Mouse (Mus musculus) limb, embryonic 15.5 days (tissue): ENCODE data around the gene Fam20a. TPM values are rescaled to one million over a fixed set of nuclear protein-coding genes. Genes with fewer than 3 reads are reported as not detected.

Experiments
- ATAC-seq: fragments of 200-750 bp; cut with Nextera tagmentation; 2 replicates; pipeline ENCODE4 v1.8.0; 2017; ENCODE audit warnings: low read depth, moderate TSS enrichment; ENCODE audit not compliant: insufficient number of reproducible peaks, low FRiP score, low TSS enrichment
- H3K27ac ChIP-seq: fragments of 300-500 bp; sonication (generic); 2 replicates; pipeline ENCODE4 v1.5.1; 2015; ENCODE audit warnings: moderate library complexity, mild to moderate bottlenecking, inconsistent platforms
- H3K27me3 ChIP-seq: fragments of 300-500 bp; sonication (generic); 2 replicates; pipeline ENCODE4 v1.6.1; 2015; ENCODE audit warnings: inconsistent platforms
- H3K36me3 ChIP-seq: fragments of 300-500 bp; sonication (generic); 2 replicates; pipeline ENCODE4 v1.6.1; 2015; ENCODE audit warnings: inconsistent platforms
- H3K4me1 ChIP-seq: fragments of 300-500 bp; sonication (generic); 2 replicates; pipeline ENCODE4 v1.6.1; 2015; ENCODE audit warnings: inconsistent platforms
- H3K4me2 ChIP-seq: fragments of 300-500 bp; sonication (generic); 2 replicates; pipeline ENCODE4 v1.6.1; 2015; ENCODE audit warnings: mild to moderate bottlenecking, inconsistent platforms
- H3K4me3 ChIP-seq: fragments of 300-500 bp; sonication (generic); 2 replicates; pipeline ENCODE4 v1.5.1; 2015; ENCODE audit warnings: mild to moderate bottlenecking, inconsistent platforms
- H3K9ac ChIP-seq: fragments of 300-500 bp; sonication (generic); 2 replicates; pipeline ENCODE4 v1.6.1; 2015; ENCODE audit warnings: inconsistent platforms
- H3K9me3 ChIP-seq: fragments of 300-500 bp; sonication (generic); 2 replicates; pipeline ENCODE4 v1.6.1; 2016; ENCODE audit warnings: inconsistent platforms
- WGBS: fragments of 180-500 bp; shearing (Covaris S2); methylation state at CpG from one replicate; pipeline ENCODE4 v1.1.7; 2015; 5-methylcytosine and 5-hydroxymethylcytosine counted together
- polyA plus RNA-seq: library from polyadenylated mRNA; unstranded; fragments of >200 nt; fragmentation: Nextera tagmentation; extraction: Ambion mirVana; gene quantifications from 2 replicates; pipeline ENCODE4 v1.2.1, GENCODE M21; 2015

Fam20a gene
- polyA plus RNA-seq, 1 experiment from 2014 or later, result 7.2 TPM

GRCm38 (mm10) chr11:109675208-109675607 is 46.9 kb downstream of the Fam20a start:
- no peaks in the 10 kb centered on the region for H3K27me3 ChIP-seq
- WGBS, result 76% methylated on average over 3 of the region's 3 CpGs
- no peak overlapping the region for H3K4me2 ChIP-seq
- peaks cover 13% of the 10 kb centered on the region for H3K4me1 ChIP-seq
- no peak overlapping the region for H3K9ac ChIP-seq
- no peaks in the 10 kb centered on the region for H3K9me3 ChIP-seq
- H3K27ac ChIP-seq, result no peak overlapping the region
- peaks cover 3% of the 10 kb centered on the region; the same call in 1 of the 2 replicates for H3K36me3 ChIP-seq
- no peak for ATAC-seq
- H3K4me3 ChIP-seq, result no peak overlapping the region

GRCm38 (mm10) chr11:109674542-109674941 is 47.5 kb downstream of the Fam20a start:
- no peaks in the 10 kb centered on the region for H3K9me3 ChIP-seq
- H3K4me2 ChIP-seq, result no peak overlapping the region
- peaks cover 13% of the 10 kb centered on the region for H3K4me1 ChIP-seq
- H3K27me3 ChIP-seq, result no peaks in the 10 kb centered on the region
- ATAC-seq, result no peak
- WGBS, result 81% methylated on average over 11 of the region's 11 CpGs
- H3K4me3 ChIP-seq, result no peak overlapping the region
- no peak overlapping the region for H3K9ac ChIP-seq
- peaks cover 9% of the 10 kb centered on the region for H3K36me3 ChIP-seq
- H3K27ac ChIP-seq, result no peak overlapping the region

DNA sequence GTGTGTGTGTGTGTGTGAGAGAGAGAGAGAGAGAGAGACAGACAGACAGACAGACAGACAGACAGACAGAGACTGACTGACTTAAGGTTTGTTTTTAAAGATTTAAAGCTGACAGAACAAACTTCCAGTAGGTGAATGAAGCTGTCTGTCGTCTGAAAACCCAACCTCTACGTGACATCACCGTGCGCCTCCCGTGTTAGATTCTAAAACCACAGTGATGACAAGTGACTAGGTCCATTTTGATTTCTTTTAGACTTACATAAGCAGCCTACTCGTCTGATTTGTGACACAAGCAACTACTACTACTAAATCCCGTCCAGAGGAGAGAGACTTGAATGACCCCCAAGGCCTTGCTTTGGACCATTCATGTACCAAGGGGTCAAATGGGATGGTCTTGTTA is 48.3 kb downstream of the Fam20a start:
- Histone ChIP-seq H3K27me3 (no peaks in the 10 kb centered on the region), H3K27ac (no peak overlapping the region), H3K4me3 (no peak overlapping the region), H3K4me1 (peaks cover 13% of the 10 kb centered on the region), H3K36me3 (peaks cover 9% of the 10 kb centered on the region), H3K9ac (no peak overlapping the region), H3K4me2 (no peak overlapping the region), H3K9me3 (no peaks in the 10 kb centered on the region)
- WGBS, result 79% methylated on average over 7 of the region's 7 CpGs
- no peak for ATAC-seq

DNA sequence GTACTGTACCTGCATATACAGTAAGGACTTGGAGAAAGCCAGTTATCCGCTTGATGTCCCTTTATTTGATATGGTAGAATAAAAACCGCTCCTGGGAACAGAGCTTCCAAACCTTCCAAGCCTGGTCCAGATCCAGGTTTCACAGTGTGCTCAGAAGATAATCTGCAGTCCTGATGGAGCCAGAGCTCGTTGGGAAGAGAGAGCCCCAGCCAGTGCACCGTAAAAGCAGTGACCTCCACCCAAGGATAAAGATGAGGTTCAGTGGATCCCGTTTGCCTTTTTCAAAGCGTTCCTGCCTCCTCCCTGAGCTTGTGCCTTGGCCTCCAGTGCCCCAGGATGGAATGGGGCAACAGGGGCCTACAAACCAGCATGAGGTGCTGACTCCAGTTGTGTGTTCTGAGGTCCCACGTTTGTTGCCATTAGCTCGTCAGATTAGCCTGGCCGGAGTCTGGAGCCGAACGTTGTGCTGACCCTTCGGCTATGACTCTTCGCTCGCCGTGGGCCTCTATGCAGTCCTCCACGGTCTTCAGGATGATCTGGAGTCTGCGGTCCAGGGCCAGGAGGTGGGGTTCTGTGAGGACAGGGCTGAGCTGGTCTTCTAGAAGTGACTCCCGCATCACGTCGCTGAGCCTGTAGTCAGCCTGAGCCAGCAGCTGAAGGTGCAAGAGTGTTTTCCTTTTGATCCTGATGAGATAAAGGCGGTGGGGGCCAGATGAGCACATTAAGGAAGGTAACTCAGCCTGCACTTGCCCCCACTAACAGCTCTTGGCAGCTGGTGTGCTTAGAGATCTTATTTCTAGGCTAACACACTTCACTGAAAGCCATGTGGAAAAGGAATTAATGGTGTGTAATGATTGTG is 49.0 kb downstream of the Fam20a start:
- Histone ChIP-seq H3K27me3 (no peaks in the 10 kb centered on the region), H3K9me3 (no peaks in the 10 kb centered on the region), H3K27ac (no peak overlapping the region), H3K4me3 (no peak overlapping the region), H3K36me3 (peaks cover 12% of the 10 kb centered on the region), H3K9ac (no peak overlapping the region), H3K4me2 (no peak overlapping the region), H3K4me1 (peaks cover 13% of the 10 kb centered on the region)
- 62% methylated on average over 21 of the region's 21 CpGs for WGBS
- no peak for ATAC-seq

DNA sequence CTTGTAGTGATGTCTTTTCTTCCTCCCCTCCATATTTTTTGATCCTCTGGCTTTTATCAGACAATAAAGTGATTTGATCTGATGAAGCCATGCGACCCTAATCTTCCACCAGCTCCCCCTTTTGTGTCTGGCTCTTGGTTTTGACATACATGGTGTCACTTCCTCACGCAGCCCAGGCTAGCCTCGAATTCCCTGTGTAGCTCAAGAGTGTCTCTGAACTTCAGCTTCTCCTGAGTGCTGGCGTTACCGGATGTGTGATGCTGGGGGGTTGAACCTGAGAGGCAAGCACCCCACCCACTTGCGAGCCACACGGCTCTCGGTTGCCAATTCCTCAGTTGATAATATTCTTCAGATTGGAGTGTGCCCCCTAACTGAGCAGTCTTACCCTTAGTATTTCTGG is 49.7 kb downstream of the Fam20a start:
- WGBS, result 87% methylated on average over 8 of the region's 8 CpGs
- H3K36me3 ChIP-seq, result peaks cover 19% of the 10 kb centered on the region
- H3K9ac ChIP-seq, result no peak overlapping the region
- H3K27ac ChIP-seq, result no peak overlapping the region
- no peaks in the 10 kb centered on the region for H3K9me3 ChIP-seq
- H3K27me3 ChIP-seq, result no peaks in the 10 kb centered on the region
- peaks cover 13% of the 10 kb centered on the region for H3K4me1 ChIP-seq
- H3K4me2 ChIP-seq, result no peak overlapping the region
- no peak for ATAC-seq
- H3K4me3 ChIP-seq, result no peak overlapping the region

DNA sequence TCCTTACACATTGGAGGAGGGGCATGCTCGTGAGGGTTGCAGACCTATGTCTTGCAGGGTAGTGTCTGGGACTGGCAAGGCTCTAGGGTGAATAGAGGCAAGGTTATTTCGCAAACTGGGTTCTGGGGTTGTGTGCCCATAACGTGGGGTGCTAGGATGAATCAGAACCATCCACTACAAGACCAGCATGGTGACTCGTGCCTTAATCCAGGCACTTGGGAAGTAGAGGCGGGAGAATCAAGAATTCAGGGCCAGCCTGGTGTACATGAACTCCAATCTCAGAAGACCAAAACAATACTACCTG is 50.1 kb downstream of the Fam20a start:
- no peak overlapping the region for H3K4me2 ChIP-seq
- no peaks in the 10 kb centered on the region for H3K9me3 ChIP-seq
- H3K36me3 ChIP-seq, result peaks cover 24% of the 10 kb centered on the region
- ATAC-seq, result no peak
- 0 out of 2 replicates have a peak overlapping the region, but pooled peaks have one; percentile 66 for H3K27ac ChIP-seq
- 84% methylated on average over 5 of the region's 5 CpGs for WGBS
- peaks cover 13% of the 10 kb centered on the region for H3K4me1 ChIP-seq
- H3K9ac ChIP-seq, result no peak overlapping the region
- H3K4me3 ChIP-seq, result no peak overlapping the region
- H3K27me3 ChIP-seq, result no peaks in the 10 kb centered on the region

DNA sequence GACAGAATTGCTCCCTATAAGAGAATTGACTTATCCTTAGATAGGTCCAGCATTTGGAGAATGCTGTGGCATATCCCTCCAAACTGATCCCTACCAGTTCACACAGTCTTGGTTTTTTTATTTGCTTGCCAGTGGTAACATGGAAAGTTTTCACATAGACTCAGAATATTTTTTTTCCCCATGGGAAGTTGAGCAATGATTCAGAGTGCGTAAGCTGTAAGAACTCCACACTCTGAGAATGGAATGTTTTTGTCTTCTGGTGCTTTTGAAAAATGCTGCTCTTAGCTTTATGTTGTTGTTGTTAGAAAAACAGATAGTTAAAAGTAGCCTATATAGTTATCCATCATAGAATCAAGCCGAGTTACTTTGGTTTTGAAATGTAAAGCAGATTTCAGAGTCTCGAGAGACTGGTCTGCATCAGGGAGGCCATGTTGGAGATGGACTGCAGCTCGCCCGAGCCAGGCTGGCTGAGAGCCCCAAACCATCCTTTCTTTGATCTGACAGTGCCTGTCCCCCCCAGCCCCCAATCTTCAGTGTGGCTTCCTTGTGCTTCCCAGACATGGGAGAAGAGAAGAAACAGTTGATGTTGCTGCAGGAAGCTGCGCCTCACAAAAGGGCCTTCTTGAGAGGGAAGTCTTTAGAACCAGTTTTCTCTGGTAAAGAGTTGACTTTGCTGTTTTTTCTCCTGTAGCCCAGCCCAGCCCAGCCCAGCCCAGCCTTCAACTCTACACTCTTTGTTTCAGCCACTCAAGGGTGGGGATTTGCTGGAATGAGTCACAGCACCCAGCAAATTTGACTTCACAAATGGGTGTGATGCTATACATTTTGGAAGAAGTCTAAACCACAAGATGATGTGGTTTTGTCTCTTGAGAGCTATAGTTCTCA is 50.7 kb downstream of the Fam20a start:
- ATAC-seq, result no peak
- Histone ChIP-seq H3K9ac (no peak overlapping the region), H3K4me1 (peaks cover 13% of the 10 kb centered on the region), H3K4me3 (no peak overlapping the region), H3K4me2 (no peak overlapping the region), H3K36me3 (peaks cover 30% of the 10 kb centered on the region), H3K27me3 (no peaks in the 10 kb centered on the region), H3K9me3 (no peaks in the 10 kb centered on the region), H3K27ac (peak overlapping the region; percentile 66)
- 64% methylated on average over 6 of the region's 6 CpGs for whole genome bisulfite sequencing

DNA sequence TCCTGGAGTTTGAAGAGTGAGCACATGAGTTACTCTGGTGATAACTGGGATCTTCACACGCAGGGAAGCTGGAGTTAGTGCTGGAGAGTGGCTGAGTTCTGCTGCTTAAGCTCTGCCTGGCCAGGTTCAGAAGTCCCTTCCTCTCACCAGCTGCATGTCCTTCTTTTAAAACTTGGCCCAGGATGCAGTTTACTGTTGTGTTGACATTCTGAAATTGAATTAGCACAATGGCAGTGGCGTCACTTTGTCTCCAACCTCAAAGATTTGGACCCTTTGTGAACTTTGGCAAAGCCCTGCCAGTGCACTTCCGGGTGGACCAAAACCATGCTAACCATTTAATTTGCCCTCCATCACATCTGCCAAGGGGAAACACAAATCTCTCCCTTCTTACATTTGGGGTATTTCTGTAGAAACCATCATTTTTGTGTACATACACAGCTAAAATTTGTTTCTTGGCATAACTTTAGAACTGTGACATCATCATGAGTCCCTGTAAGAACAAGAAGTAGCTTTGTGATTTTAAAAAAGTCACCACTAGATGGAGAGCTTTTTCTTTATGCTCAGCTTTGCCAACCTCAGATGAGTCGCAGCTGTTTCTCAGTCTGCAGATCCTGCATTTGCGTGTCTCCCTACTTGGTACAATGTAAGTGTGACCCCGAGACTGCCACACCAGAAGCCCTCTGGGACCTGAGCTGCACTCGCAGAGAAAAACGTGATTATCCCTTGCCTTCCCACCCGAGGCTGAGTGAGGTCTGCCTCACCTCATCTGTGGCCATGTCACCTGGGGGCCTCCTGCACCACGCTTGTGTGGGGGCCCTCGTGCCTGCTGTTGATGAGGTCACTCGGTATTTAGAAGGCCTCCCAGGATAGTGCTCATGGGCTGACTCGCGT is 51.8 kb downstream of the Fam20a start:
- Histone ChIP-seq H3K9me3 (no peaks in the 10 kb centered on the region), H3K4me1 (peaks cover 13% of the 10 kb centered on the region), H3K9ac (no peak overlapping the region), H3K4me2 (no peak overlapping the region), H3K27me3 (no peaks in the 10 kb centered on the region), H3K27ac (peak overlapping the region; percentile 63; the same call in 1 of the 2 replicates), H3K4me3 (no peak overlapping the region), H3K36me3 (peaks cover 41% of the 10 kb centered on the region)
- 47% methylated on average over 14 of the region's 14 CpGs for WGBS
- peak; percentile 26; the same call in 1 of the 2 replicates for ATAC-seq

DNA sequence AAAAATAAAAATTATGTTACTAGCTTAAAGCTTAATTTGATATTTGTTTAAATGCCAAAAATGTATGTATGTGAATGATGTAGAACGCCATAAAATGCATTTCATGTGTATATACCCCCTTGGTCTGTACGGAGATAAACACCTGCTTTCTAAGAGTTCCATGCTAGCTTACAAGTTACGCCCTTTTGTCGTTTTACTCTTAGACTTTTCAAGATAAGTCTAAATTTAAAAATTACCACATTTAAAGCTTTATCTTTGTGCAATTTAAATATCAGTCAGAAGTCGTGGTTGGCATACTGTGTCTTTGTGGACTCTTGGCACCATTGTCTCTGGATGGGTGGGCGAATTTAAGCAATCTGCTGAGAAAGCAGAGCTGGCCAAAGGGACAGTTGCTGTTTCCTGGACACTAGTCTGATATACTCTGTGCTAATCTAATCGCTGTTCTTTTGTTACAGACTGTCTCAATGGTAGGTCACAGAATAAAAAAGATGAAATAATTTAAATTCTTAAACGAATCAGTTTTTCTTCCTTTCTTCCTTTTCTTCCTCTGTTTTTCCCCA is 52.9 kb downstream of the Fam20a start:
- H3K4me1 ChIP-seq, result peaks cover 13% of the 10 kb centered on the region
- no peak overlapping the region for H3K27ac ChIP-seq
- WGBS, result 88% methylated on average over 8 of the region's 8 CpGs
- H3K4me3 ChIP-seq, result no peak overlapping the region
- no peaks in the 10 kb centered on the region for H3K27me3 ChIP-seq
- H3K9me3 ChIP-seq, result no peaks in the 10 kb centered on the region
- H3K36me3 ChIP-seq, result peaks cover 50% of the 10 kb centered on the region
- H3K9ac ChIP-seq, result no peak overlapping the region
- no peak for ATAC-seq
- H3K4me2 ChIP-seq, result no peak overlapping the region

DNA sequence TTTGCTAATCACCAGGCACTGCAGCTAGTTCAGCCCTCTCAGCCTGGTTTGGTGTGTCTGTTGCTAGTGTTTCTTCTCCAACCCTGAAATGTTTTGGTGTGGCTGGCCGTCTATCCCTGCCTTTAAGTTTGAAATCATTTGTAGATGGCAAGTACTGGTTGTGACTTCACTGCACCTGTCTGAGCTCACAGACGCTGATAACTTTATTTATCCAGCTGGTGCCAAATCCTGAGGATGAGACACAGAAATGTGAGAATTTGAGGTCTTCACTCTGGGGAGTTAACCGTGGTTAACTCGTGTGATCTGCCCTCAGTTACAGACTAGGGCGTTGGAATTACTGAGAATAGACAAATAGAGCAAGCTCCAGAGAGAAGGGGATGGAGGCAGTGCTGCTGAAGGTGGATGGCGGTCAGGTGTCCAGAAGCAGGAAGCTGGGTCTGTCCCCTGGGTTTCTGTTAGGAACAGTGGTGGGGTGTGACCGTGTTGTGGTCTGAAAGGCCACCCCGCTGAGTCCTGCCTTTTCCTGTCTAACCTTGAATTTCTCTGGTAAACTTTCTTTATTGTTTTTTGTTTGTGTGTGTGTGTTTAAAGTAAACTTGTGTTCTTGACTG is 53.9 kb downstream of the Fam20a start:
- H3K4me2 ChIP-seq, result no peak overlapping the region
- H3K27me3 ChIP-seq, result no peaks in the 10 kb centered on the region
- H3K27ac ChIP-seq, result no peak overlapping the region
- H3K4me3 ChIP-seq, result no peak overlapping the region
- no peaks in the 10 kb centered on the region for H3K9me3 ChIP-seq
- peaks cover 12% of the 10 kb centered on the region for H3K4me1 ChIP-seq
- peaks cover 60% of the 10 kb centered on the region for H3K36me3 ChIP-seq
- no peak overlapping the region for H3K9ac ChIP-seq
- WGBS, result 77% methylated on average over 8 of the region's 8 CpGs
- ATAC-seq, result no peak

DNA sequence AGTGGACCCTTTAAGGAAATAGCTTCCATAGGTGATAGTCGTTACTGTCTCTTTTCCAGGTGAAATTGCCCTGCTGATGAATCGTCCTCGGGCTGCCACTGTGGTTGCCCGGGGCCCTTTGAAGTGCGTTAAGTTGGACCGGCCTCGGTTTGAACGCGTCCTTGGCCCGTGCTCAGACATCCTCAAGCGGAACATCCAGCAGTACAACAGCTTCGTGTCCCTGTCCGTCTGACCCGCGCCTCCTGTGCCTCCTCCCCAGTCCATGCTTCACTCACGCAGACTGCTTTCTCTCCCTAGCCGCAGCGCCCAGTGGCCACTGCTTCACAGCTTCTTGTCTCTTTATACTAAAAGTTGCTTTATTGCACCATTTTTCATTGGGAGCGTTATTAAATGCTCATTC is 54.7 kb downstream of the Fam20a start:
- Histone ChIP-seq H3K27me3 (no peaks in the 10 kb centered on the region), H3K9me3 (no peaks in the 10 kb centered on the region), H3K9ac (no peak overlapping the region), H3K27ac (no peak overlapping the region), H3K4me3 (no peak overlapping the region), H3K4me1 (peaks cover 8% of the 10 kb centered on the region), H3K4me2 (no peak overlapping the region), H3K36me3 (peaks cover 66% of the 10 kb centered on the region)
- no peak for ATAC-seq
- 85% methylated on average over 19 of the region's 19 CpGs for WGBS
